Mouse (Mus musculus): Measurements from ENCODE around the gene Foxk1. TPM values are rescaled to one million over a fixed set of nuclear protein-coding genes. Genes with fewer than 3 reads are reported as not detected.

Foxk1 gene
- polyA plus RNA-seq, 1 experiment from 2014 or later = 8.4 TPM

DNA sequence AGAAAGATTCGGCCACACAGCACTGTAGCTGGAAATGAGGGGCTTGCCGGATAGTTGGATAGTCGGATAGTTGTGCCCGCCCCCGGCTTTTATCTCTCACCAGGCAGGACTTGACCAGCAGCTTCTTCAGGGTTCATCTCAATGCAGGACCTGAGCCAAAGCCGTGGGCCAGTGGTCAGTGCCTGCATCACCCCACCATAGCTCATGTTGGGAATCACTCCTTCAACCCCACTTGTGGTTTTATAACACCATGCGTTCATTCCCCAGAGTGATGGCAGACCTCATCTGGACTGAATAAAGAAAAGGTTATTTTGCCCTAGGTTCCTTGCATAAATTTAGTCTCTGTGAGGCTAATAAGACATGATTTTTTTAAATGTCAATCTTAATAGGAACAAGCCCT, 9.1 kb downstream of the Foxk1 start:
- H3K9ac ChIP-seq = no peak overlapping the region
- WGBS = 20% methylated on average over 7 of the region's 7 CpGs
- 0 out of 2 replicates have a peak overlapping the region, but pooled peaks have one; percentile 1 for H3K4me2 ChIP-seq (replicated peaks)
- H3K4me3 ChIP-seq = no peak overlapping the region
- H3K27me3 ChIP-seq = no peaks in the 10 kb centered on the region
- peaks cover 63% of the 10 kb centered on the region for H3K4me1 ChIP-seq
- peaks cover 14% of the 10 kb centered on the region for H3K36me3 ChIP-seq
- no peaks in the 10 kb centered on the region for H3K9me3 ChIP-seq
- peak overlapping the region; percentile 67 for H3K27ac ChIP-seq
- ATAC-seq (ENCODE audit: insufficient number of reproducible peaks, insufficient read depth, low FRiP score, low TSS enrichment) = no peak

DNA sequence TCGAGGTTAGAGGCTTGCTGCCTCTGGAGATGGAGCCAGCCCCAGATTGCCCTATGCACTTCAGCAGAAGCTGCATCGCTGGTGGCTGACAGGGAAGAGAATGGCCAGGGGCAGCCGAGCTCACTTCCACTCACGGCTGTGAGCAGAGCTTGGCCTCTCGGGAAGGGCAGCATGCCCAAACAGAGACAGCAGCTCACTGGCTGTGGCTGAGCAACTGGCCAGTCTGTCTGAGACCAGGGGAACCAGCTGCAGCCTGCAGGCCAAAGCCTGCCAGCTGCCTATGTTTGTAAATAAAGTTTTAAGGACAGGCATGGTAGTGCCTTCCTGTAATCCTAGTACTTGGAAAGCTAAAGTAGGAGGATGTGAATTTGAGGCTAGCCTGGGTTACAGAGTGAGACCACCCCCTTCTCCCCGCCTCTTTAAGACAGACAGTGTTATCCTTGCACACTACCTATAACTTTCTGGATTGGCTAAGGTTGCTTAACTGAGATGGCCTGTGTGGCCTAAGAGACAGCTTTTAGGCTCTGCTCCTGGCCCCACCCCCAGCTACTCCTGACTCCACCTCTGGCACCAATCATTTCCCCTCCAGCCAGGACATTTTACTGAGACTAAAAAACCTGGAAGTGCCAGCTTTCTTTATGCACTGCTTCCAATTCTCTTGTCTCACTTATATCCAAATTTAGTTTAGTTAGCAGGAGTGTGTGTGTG, 11.5 kb downstream of the Foxk1 start:
- H3K4me2 ChIP-seq (replicated peaks) = no peak overlapping the region
- ATAC-seq (ENCODE audit: insufficient number of reproducible peaks, insufficient read depth, low FRiP score, low TSS enrichment) = no peak; the same call in 1 of the 2 replicates
- no peaks in the 10 kb centered on the region for H3K27me3 ChIP-seq
- no peaks in the 10 kb centered on the region for H3K9me3 ChIP-seq
- peaks cover under 1% of the 10 kb centered on the region for H3K36me3 ChIP-seq
- H3K4me1 ChIP-seq = peaks cover 66% of the 10 kb centered on the region
- H3K4me3 ChIP-seq = no peak overlapping the region
- H3K27ac ChIP-seq = no peak overlapping the region
- H3K9ac ChIP-seq = no peak overlapping the region
- WGBS = 55% methylated on average over 6 of the region's 6 CpGs

DNA sequence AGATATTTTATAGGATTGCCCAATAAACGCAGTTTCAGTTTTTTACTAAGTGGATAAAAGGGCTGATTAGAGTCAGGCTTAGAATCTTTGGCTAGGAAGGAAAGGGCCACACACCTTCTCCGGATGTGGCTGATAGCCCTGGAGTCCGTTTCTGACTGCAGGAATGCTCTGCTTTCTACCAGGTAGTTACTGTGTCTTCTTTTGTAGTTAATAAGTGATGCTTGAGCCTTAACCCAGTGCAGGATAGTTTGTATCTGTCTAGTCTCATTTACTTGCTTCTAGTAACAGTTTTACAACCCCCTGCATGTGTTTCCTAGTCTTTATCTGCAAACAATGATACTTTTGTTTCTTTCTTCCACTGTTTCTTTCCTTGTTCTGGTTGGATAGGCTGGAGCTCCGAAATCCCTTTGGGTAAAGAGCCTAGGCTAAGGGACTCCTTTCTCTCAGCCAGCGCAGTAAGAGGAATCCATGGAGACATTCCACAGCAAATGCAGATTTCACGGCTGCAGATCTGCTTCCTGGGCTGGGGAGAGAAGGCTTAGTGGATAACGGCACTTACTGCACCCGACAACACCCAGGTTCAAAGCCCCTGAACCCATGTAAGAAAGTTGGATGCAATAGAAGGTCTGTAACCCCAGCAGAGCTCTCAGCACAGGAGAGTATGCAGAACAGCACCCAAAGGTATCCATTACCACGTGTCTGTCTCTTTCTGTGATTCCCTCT, 12.6 kb downstream of the Foxk1 start:
- H3K9me3 ChIP-seq = no peaks in the 10 kb centered on the region
- no peak overlapping the region for H3K9ac ChIP-seq
- H3K36me3 ChIP-seq = peaks cover 8% of the 10 kb centered on the region
- H3K4me3 ChIP-seq = no peak overlapping the region
- ATAC-seq (ENCODE audit: insufficient number of reproducible peaks, insufficient read depth, low FRiP score, low TSS enrichment) = no peak
- H3K27ac ChIP-seq = 0 out of 2 replicates have a peak overlapping the region, but pooled peaks have one; percentile 46
- peaks cover 58% of the 10 kb centered on the region for H3K4me1 ChIP-seq
- 22% methylated on average over 9 of the region's 9 CpGs for WGBS
- no peaks in the 10 kb centered on the region for H3K27me3 ChIP-seq
- H3K4me2 ChIP-seq (replicated peaks) = no peak overlapping the region

DNA sequence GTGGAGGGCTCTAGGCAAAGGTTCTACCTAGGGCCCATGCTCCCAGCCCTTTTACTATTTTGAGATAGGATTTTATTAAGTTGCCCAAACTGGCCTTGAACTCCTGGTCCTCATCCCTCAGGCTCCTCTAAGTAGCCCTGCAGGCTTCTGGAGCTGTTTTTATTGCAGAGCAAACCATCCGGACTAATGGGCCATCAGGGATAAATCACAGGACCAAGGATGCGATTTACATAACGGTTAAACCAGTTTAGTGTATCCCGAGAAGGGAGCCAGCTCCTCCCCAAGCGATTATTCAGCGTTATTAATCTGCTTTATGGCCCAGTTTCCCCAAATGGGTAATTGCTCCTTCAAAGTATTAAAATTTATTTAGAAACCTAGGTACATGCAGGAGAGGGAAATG, 14.1 kb downstream of the Foxk1 start:
- H3K4me2 ChIP-seq (replicated peaks) = no peak overlapping the region
- ATAC-seq (ENCODE audit: insufficient number of reproducible peaks, insufficient read depth, low FRiP score, low TSS enrichment) = no peak
- no peaks in the 10 kb centered on the region for H3K27me3 ChIP-seq
- 65% methylated on average over 6 of the region's 6 CpGs for WGBS
- H3K9me3 ChIP-seq = no peaks in the 10 kb centered on the region
- peaks cover 42% of the 10 kb centered on the region for H3K4me1 ChIP-seq
- peaks cover 20% of the 10 kb centered on the region for H3K36me3 ChIP-seq
- H3K4me3 ChIP-seq = no peak overlapping the region
- H3K27ac ChIP-seq = no peak overlapping the region
- no peak overlapping the region for H3K9ac ChIP-seq

DNA sequence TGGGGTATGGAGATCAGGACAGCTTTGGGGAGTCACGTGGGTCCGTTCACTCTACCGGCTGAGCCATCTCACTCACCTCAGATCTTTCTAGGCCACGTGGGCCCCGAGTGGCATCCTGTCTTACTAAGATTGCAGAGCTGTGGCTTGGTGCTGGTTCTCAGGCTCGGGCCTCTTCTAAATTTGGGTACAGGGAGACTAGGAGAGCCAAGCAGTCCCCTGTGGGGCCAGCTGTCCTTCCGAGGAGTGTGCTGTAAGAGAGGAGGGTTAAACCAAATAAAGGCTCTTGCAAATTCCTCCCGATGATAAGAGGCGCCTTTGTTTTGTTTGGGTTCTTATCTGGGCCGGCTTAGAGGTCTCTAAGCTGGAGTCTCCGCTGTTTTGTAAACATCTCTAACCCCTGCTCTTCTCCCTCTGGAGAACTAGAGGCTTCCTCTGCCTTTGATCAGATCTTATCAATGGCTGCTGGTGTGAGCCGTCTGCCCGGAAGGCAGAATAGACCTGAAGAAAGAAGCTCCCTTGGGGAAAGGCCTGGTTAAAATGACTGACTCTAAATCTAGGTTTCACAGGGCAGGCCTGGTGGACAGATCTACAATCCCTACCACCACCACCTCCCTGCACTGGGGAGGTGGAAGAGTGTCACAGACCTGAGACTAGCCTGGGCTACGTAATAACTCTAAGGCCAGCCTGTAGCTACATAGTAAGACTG, 14.9 kb downstream of the Foxk1 start:
- 17% methylated on average over 14 of the region's 14 CpGs for WGBS
- Histone ChIP-seq H3K9me3 (no peaks in the 10 kb centered on the region), H3K4me2 (replicated peaks) (no peak overlapping the region), H3K27me3 (no peaks in the 10 kb centered on the region), H3K27ac (no peak overlapping the region; the same call in 1 of the 2 replicates), H3K4me3 (no peak overlapping the region), H3K4me1 (peaks cover 36% of the 10 kb centered on the region), H3K9ac (no peak overlapping the region), H3K36me3 (peaks cover 28% of the 10 kb centered on the region)
- no peak for ATAC-seq (ENCODE audit: insufficient number of reproducible peaks, insufficient read depth, low FRiP score, low TSS enrichment)

DNA sequence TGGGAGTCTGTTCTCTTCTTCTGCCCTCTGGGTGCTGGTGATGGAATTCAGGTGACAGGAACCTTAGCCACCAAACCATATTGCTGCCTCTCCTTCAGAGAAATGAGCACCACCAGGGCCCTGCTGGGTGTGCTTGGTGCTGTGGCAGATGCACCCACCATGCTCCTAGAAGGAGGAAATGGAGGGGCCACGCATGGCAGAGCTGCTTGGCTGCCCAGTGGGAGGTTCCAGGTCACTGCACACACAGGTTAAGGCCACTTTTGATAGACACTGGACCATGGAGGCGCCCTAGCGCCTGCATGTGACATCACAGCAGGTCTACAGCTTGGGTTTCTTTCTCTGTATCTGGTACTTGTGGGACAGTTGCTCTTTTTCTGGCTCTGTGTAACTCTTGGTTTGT, 15.8 kb downstream of the Foxk1 start:
- WGBS = 62% methylated on average over 3 of the region's 3 CpGs
- H3K27me3 ChIP-seq = no peaks in the 10 kb centered on the region
- peaks cover 36% of the 10 kb centered on the region for H3K4me1 ChIP-seq
- H3K9me3 ChIP-seq = no peaks in the 10 kb centered on the region
- no peak overlapping the region for H3K27ac ChIP-seq
- H3K9ac ChIP-seq = no peak overlapping the region
- no peak overlapping the region for H3K4me2 ChIP-seq (replicated peaks)
- ATAC-seq (ENCODE audit: insufficient number of reproducible peaks, insufficient read depth, low FRiP score, low TSS enrichment) = no peak
- no peak overlapping the region for H3K4me3 ChIP-seq
- peaks cover 28% of the 10 kb centered on the region for H3K36me3 ChIP-seq

DNA sequence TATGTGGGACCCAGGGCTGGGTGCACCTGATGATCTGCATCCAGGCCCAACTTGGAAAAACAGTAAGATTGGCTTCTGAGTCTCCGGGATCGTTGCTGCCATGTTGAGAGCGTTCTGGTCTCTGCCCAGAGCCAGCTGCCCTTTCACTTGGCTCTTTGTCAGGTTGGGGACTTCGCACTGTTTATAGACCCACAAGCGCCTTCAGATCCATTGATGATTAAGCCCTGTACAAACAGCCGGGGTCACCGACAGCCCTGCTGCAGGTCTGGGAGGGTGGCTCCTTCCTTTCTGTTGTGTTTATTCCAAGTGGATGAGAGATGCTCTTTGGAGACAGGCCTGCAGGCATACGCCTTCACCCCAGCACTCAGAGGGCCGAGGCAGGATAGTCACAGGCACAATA, 16.6 kb downstream of the Foxk1 start:
- ATAC-seq (ENCODE audit: insufficient number of reproducible peaks, insufficient read depth, low FRiP score, low TSS enrichment) = no peak
- Histone ChIP-seq H3K9me3 (no peaks in the 10 kb centered on the region), H3K4me3 (no peak overlapping the region), H3K4me1 (peaks cover 30% of the 10 kb centered on the region), H3K27me3 (no peaks in the 10 kb centered on the region), H3K9ac (no peak overlapping the region), H3K27ac (no peak overlapping the region), H3K36me3 (peaks cover 28% of the 10 kb centered on the region), H3K4me2 (replicated peaks) (no peak overlapping the region)
- WGBS = 68% methylated on average over 9 of the region's 9 CpGs

DNA sequence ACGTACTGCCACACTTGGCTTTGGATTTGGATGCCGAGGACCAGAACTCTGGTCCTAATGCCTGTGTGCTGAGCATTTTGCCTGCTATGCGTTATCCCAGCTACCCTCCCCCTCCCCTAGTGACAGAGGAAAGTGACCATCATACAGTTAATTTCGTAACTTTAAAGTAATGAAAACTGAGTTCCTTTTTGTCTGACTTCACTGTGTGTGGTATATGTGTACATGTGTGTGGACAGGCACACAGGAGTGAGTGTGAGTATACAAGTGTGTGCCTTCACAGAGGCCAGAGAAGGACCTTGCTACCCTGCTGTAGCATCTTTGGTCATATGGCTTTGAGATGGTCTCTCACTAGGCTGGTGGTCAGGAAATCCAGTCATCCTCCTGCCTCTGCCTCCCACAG, 17.1 kb downstream of the Foxk1 start:
- Histone ChIP-seq H3K27ac (no peak overlapping the region), H3K9ac (no peak overlapping the region), H3K4me1 (peaks cover 25% of the 10 kb centered on the region), H3K4me3 (no peak overlapping the region), H3K9me3 (no peaks in the 10 kb centered on the region), H3K27me3 (no peaks in the 10 kb centered on the region), H3K36me3 (peaks cover 28% of the 10 kb centered on the region), H3K4me2 (replicated peaks) (no peak overlapping the region)
- no peak for ATAC-seq (ENCODE audit: insufficient number of reproducible peaks, insufficient read depth, low FRiP score, low TSS enrichment)
- 86% methylated on average over 4 of the region's 4 CpGs for WGBS

DNA sequence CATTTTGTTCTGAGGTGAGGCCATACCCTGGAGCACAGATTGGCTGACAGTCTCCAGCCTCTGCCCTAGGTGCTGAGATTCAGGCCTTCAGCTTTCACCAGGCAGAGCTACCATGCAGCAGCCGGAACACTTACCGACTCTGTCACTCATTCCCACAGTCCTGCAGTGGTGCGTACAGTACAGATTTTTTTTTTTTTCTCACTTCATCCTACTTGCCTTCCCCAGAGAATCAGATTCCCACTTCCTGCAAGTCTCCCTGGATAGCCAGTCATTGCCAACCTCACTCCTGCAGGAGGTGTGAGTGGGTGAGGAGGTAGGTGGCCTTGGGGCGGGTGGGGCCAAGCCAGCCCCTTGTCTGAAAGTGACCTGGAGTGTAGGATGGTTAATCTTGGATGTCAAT, 19.0 kb downstream of the Foxk1 start:
- Histone ChIP-seq H3K4me1 (peaks cover 19% of the 10 kb centered on the region), H3K4me3 (no peak overlapping the region), H3K9ac (no peak overlapping the region), H3K27ac (no peak overlapping the region), H3K27me3 (no peaks in the 10 kb centered on the region), H3K36me3 (peaks cover 28% of the 10 kb centered on the region), H3K9me3 (no peaks in the 10 kb centered on the region), H3K4me2 (replicated peaks) (no peak overlapping the region)
- WGBS = 92% methylated on average over 4 of the region's 4 CpGs
- ATAC-seq (ENCODE audit: insufficient number of reproducible peaks, insufficient read depth, low FRiP score, low TSS enrichment) = no peak

DNA sequence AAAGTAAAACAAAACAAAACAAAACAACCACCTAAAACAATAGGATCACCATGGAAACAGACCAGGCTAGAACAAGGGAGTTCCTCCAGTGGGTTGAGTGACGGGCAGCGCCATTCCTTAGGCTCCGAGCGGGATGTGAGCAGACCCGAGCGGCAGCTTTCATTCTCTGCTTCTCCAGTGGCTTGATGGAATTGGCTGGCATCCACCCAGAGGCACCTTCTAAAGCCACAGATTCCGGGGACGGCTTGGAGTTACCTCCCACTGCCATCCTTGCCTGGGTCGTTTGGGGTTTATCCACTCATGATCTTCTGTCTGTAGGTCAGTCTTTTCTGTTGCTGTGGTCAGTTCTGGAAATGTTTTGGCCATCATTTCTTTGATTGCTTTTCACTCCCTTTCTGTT, 19.6 kb downstream of the Foxk1 start:
- H3K27me3 ChIP-seq = no peaks in the 10 kb centered on the region
- H3K36me3 ChIP-seq = peaks cover 28% of the 10 kb centered on the region
- no peak for ATAC-seq (ENCODE audit: insufficient number of reproducible peaks, insufficient read depth, low FRiP score, low TSS enrichment)
- H3K4me1 ChIP-seq = peaks cover 21% of the 10 kb centered on the region
- no peak overlapping the region for H3K9ac ChIP-seq
- H3K4me3 ChIP-seq = no peak overlapping the region
- no peak overlapping the region for H3K4me2 ChIP-seq (replicated peaks)
- no peaks in the 10 kb centered on the region for H3K9me3 ChIP-seq
- H3K27ac ChIP-seq = no peak overlapping the region
- 88% methylated on average over 9 of the region's 9 CpGs for WGBS

DNA sequence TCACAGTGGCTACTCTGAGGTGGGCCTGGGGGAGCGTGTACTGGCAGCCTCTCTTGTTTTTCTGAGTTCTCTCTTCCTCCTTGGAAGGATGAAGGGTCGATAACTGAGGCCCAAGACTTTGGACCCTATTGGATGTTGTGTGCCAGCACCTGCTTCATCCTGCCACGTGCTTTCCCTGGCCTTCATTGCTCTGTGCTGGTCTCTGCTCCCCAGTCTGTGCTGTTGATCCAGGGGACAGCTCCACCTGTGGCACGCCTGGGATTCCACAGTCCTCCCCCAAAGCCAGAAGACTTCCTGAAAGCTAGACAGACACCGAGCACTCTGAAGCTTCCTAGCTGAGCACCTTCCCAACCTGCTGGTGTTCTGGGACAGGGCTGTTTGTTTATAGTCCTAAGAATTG, 20.6 kb downstream of the Foxk1 start:
- Histone ChIP-seq H3K9me3 (no peaks in the 10 kb centered on the region), H3K36me3 (peaks cover 29% of the 10 kb centered on the region), H3K4me3 (no peak overlapping the region), H3K4me2 (replicated peaks) (no peak overlapping the region), H3K27ac (no peak overlapping the region), H3K4me1 (peaks cover 14% of the 10 kb centered on the region), H3K9ac (no peak overlapping the region), H3K27me3 (no peaks in the 10 kb centered on the region)
- WGBS = 87% methylated on average over 5 of the region's 5 CpGs
- ATAC-seq (ENCODE audit: insufficient number of reproducible peaks, insufficient read depth, low FRiP score, low TSS enrichment) = no peak

DNA sequence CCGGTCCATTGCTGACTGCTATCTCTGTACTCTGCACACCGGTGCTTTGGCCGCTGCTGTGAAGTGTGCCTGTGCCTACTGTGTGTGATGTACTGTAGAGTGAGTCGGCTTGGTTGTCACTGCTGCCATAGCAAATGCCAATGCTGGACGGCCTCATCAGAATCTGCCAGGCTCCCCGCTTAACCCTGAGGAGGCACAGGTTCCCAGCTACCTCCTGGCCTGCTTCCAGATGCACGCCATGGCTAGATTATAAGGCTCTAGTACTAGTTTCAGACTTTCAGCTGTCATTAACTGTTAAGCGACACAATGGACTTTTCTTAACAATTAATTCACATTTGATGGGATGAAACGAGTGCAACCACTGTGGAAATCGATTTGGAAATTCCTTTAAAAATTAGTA, 21.8 kb downstream of the Foxk1 start:
- no peaks in the 10 kb centered on the region for H3K27me3 ChIP-seq
- H3K27ac ChIP-seq = no peak overlapping the region
- no peak overlapping the region for H3K4me2 ChIP-seq (replicated peaks)
- H3K4me1 ChIP-seq = peaks cover 18% of the 10 kb centered on the region
- H3K36me3 ChIP-seq = peaks cover 30% of the 10 kb centered on the region
- no peaks in the 10 kb centered on the region for H3K9me3 ChIP-seq
- no peak overlapping the region for H3K4me3 ChIP-seq
- WGBS = 91% methylated on average over 10 of the region's 10 CpGs
- no peak for ATAC-seq (ENCODE audit: insufficient number of reproducible peaks, insufficient read depth, low FRiP score, low TSS enrichment)
- no peak overlapping the region for H3K9ac ChIP-seq
